Mouse (Mus musculus) kidney, postnatal 25 days (tissue): ENCODE measurements at regions not wholly inside any gene's neighbourhood (a gene's known extent, or its start where the extent isn't known, plus 50 kb on each side); places are given as distances from the start of the nearest gene placed in this dataset.
A peak's percentile ranks its signal among the peaks of the same experiment; 100 is the strongest.
"Not testable (repeated sequence)": the region's sequence is repeated elsewhere in the genome, so short reads cannot be mapped to it uniquely, and the experiment has no call there.

Source experiments
- DNase-seq, 2 experiments: peaks; one replicate each; pipeline ENCODE4 v3.0.0; 2021; ENCODE audit warnings: mixed read lengths in 2 of 2

DNA sequence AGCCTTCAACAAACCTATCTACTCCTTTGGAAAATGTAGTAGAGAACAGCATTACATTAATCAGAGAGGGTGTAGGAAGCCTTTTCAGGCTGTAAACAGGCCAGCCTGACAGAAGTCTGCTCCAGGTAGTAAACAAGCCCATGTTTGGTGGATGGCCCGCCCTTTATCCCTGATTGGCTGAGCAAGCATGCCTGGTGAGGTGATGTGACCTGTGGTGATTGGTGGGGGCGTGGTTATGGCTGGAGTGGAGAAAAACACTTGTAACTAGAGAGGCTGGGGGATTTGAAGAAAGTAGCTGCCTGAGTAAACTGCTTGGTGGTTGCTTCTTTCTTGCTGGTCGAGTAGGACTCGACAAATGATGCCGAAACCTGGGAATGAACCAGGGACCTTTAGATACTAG lies 621.3 kb upstream of the Dsel start:
- not testable (repeated sequence) for DNase-seq

GRCm38 (mm10) chr1:112456047-112456446 lies 591.3 kb upstream of the Dsel start:
- DNase-seq, result peak; percentile 28 to 58

DNA sequence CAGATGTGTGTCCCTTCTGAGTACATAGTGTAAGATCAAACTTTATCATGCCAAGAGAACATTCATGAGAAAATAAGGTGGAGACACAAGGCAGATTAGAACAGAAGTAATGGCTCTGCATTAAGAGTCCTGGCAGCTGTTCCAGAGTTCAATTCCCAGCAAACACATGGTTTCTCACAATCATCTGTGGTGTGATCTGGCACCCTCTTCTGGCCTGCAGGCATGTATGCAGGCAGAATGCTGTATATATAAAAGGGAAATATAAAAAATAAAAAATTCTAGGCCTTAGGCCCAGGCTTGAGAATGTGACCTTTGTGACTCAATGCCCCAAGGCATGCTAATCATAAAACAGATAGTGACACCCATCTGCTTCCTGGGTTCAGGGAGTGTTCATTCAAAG lies 587.7 kb upstream of the Dsel start:
- DNase-seq, result no peak

DNA sequence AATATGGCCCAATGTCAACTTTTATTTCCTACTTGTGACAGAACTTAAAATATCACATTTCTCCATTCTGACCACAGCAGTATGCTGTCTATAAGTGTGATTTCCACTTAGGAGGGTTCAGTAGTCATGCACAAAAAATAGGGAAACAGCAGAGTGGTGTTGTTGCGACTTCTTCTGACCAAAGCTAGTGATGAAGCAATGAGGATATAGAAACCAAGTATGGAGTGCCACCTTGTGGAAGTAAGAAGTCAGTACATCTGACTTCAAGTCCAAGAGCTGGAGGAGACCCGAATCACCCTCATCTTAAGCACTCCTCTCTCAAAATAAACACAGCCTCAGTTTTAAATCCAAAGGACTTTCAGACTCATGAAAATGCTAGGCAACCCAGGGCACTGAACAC lies 586.9 kb upstream of the Dsel start:
- no peak for DNase-seq

DNA sequence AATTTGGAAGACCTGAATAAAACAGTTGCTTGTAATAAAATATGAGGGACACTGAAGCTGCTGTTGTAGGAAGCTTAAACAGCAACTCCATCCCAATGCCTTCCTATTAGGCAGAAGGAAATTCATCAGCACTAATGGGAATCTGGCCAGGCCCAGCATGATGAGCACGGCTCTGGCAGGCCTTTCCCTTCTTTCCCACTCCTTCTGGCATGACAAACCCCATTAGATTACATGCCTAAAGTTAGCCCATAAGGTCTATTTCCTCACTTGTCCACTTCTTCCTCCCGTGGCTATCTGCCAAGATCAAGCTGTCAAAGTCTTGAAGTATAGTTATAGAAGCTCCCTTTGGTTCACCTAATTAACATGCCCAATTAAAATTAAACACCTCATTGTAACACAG lies 574.4 kb upstream of the Dsel start:
- DNase-seq, result no peak

DNA sequence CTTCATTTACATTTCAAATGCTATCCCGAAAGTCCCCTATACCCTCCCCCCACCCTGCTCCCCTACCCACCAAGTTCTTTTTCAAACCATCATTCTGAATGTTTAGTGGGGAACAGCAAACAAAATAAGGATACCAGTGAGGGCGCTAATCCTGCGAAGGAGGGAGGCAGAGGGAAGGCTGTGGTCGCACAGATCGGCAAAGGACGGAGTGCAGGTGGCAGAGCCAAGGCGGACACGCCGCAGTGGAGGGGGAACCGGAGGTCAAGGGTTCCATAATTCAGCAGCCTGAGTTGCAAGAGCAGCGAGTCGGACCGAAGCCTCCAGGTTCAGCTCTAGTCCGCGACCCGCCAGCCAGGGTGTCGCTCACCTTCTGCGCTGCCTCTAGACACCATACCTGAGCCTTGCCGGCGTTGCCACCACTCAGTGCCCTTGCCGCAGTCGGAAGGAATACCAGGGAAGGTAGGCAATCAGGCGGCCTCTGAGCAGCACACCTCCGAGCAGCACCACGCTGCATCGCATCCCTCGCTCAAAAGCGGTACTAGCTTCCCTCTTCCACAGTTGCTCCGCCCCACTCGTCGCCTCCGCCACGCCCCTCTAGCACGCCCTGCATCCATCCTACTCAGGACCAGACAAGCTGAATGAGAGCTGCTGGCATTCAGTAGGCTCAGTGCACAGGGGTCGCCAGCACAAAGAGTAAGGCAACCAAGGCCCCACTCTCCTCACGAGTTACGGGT lies 551.8 kb upstream of the Dsel start:
- peak in 1 of 2 experiments; percentile 19 for DNase-seq

GRCm38 (mm10) chr1:112388807-112389206 lies 524.1 kb upstream of the Dsel start:
- peak in 1 of 2 experiments; percentile 47 for DNase-seq

DNA sequence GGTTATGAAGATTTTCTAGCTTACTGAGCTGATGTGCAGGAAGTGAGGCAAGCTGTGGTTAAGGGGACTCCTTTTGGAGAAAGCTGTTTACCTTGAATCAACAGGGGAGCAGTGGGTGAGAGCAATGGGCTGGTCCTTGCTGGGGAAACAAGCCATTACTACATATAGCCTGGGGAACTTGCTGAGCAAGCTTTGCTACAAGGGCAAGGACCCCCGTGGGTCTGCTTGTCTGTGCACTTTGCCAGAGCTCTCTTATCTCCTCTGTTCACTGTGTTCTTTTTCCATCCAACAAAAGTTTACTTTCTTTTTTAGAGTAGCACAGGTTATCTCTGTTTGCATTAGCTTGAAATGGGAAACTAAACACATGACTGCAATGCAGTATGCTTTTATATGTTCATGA lies 519.3 kb upstream of the Dsel start:
- no peak for DNase-seq

GRCm38 (mm10) chr1:112379651-112380264 lies 515.0 kb upstream of the Dsel start:
- peak in 1 of 2 experiments; percentile 26 for DNase-seq

- DNase-seq, result peak in 1 of 2 experiments; percentile 2
These were observed 513.9 kb upstream of the Dsel start for GRCm38 (mm10) chr1:112378660-112379059.

- no peak for DNase-seq
These were observed 491.1 kb upstream of the Dsel start for GRCm38 (mm10) chr1:112355816-112356215.
